Mouse (Mus musculus): Measurements from ENCODE around the gene Tmem120b. TPM values are rescaled to one million over a fixed set of nuclear protein-coding genes. Genes with fewer than 3 reads are reported as not detected.

The Tmem120b gene
- total and polyA plus RNA-seq, 2 experiments from 2014 or later: 8.7 to 11.1 TPM

GRCm38 (mm10) chr5:123133784-123134143 is 65.5 kb downstream of the Tmem120b start:
- Histone ChIP-seq H3K4me3 (ENCODE audit: low read depth, low read length) (no peak overlapping the region), H3K9me3 (replicated peaks; ENCODE audit: control insufficient read depth, low read length) (no peaks in the 10 kb centered on the region), H3K36me3 (replicated peaks; ENCODE audit: control insufficient read depth, insufficient read depth, low read length) (no peaks in the 10 kb centered on the region), H3K4me2 (ENCODE audit: low read depth, low read length) (peak overlapping the region; percentile 98), H3K4me1 (ENCODE audit: control insufficient read depth, insufficient read depth) (peaks cover 44% of the 10 kb centered on the region), H3K9ac (replicated peaks; ENCODE audit: low read depth, low read length) (no peak overlapping the region), H3K27me3 (ENCODE audit: control insufficient read depth, insufficient read depth, low read length) (no peaks in the 10 kb centered on the region), H3K27ac (ENCODE audit: low read depth) (peak overlapping the region; percentile 100)
- TF ChIP-seq EP300 (IDR thresholded peaks at IDR 0.05; ENCODE audit: low read depth) (no peak), CTCF (IDR thresholded peaks at IDR 0.05; ENCODE audit: low read depth) (no peak)
- WGBS: 38% methylated on average over 7 of the region's 7 CpGs
- ATAC-seq (ENCODE audit: insufficient read depth, low read depth) (no peak), DNase-seq (ENCODE audit: low spot score) (no peak)

- peak overlapping the region; percentile 98 for H3K4me2 ChIP-seq (ENCODE audit: low read depth, low read length)
- no peaks in the 10 kb centered on the region for H3K9me3 ChIP-seq (replicated peaks; ENCODE audit: control insufficient read depth, low read length)
- ATAC-seq (ENCODE audit: insufficient read depth, low read depth): peak; percentile 10
- peak overlapping the region; percentile 100 for H3K27ac ChIP-seq (ENCODE audit: low read depth)
- H3K9ac ChIP-seq (replicated peaks; ENCODE audit: low read depth, low read length): 0 out of 2 replicates have a peak overlapping the region, but pooled peaks have one; percentile 22
- H3K4me3 ChIP-seq (ENCODE audit: low read depth, low read length): peak overlapping the region; percentile 92; the same call in 1 of the 2 replicates
- no peaks in the 10 kb centered on the region for H3K27me3 ChIP-seq (ENCODE audit: control insufficient read depth, insufficient read depth, low read length)
- DNase-seq (ENCODE audit: low spot score): peak; percentile 92
- H3K36me3 ChIP-seq (replicated peaks; ENCODE audit: control insufficient read depth, insufficient read depth, low read length): no peaks in the 10 kb centered on the region
- 0 out of 2 replicates have a peak, but pooled peaks have one; percentile 55 for TF ChIP-seq EP300 (IDR thresholded peaks at IDR 0.05; ENCODE audit: low read depth)
- no peak for TF ChIP-seq CTCF (IDR thresholded peaks at IDR 0.05; ENCODE audit: low read depth)
- peaks cover 44% of the 10 kb centered on the region for H3K4me1 ChIP-seq (ENCODE audit: control insufficient read depth, insufficient read depth)
- 3% methylated on average over 13 of the region's 13 CpGs for WGBS
Measured at GRCm38 (mm10) chr5:123134186-123134874, 66.1 kb downstream of the Tmem120b start.

GRCm38 (mm10) chr5:123134875-123135382 is 66.7 kb downstream of the Tmem120b start:
- H3K27ac ChIP-seq (ENCODE audit: low read depth): peak overlapping the region; percentile 100
- DNase-seq (ENCODE audit: low spot score): no peak
- no peaks in the 10 kb centered on the region for H3K27me3 ChIP-seq (ENCODE audit: control insufficient read depth, insufficient read depth, low read length)
- no peak for TF ChIP-seq CTCF (IDR thresholded peaks at IDR 0.05; ENCODE audit: low read depth)
- TF ChIP-seq EP300 (IDR thresholded peaks at IDR 0.05; ENCODE audit: low read depth): 0 out of 2 replicates have a peak, but pooled peaks have one; percentile 8
- H3K4me3 ChIP-seq (ENCODE audit: low read depth, low read length): peak overlapping the region; percentile 92
- peaks cover 44% of the 10 kb centered on the region for H3K4me1 ChIP-seq (ENCODE audit: control insufficient read depth, insufficient read depth)
- H3K9me3 ChIP-seq (replicated peaks; ENCODE audit: control insufficient read depth, low read length): no peaks in the 10 kb centered on the region
- 16% methylated on average over 8 of the region's 8 CpGs for WGBS
- H3K4me2 ChIP-seq (ENCODE audit: low read depth, low read length): peak overlapping the region; percentile 98
- no peak for ATAC-seq (ENCODE audit: insufficient read depth, low read depth)
- peak overlapping the region; percentile 39 for H3K9ac ChIP-seq (replicated peaks; ENCODE audit: low read depth, low read length)
- no peaks in the 10 kb centered on the region for H3K36me3 ChIP-seq (replicated peaks; ENCODE audit: control insufficient read depth, insufficient read depth, low read length)

- peak; percentile 59 for ATAC-seq (ENCODE audit: insufficient read depth, low read depth)
- WGBS: 2% methylated on average over 30 of the region's 30 CpGs
Measured at GRCm38 (mm10) chr5:123135471-123136360, 67.5 kb downstream of the Tmem120b start.

GRCm38 (mm10) chr5:123136361-123137043 is 68.3 kb downstream of the Tmem120b start:
- Histone ChIP-seq H3K4me1 (ENCODE audit: control insufficient read depth, insufficient read depth) (peaks cover 44% of the 10 kb centered on the region), H3K9me3 (replicated peaks; ENCODE audit: control insufficient read depth, low read length) (no peaks in the 10 kb centered on the region), H3K36me3 (replicated peaks; ENCODE audit: control insufficient read depth, insufficient read depth, low read length) (no peaks in the 10 kb centered on the region), H3K4me3 (ENCODE audit: low read depth, low read length) (peak overlapping the region; percentile 92), H3K27ac (ENCODE audit: low read depth) (peak overlapping the region; percentile 100), H3K4me2 (ENCODE audit: low read depth, low read length) (peak overlapping the region; percentile 98), H3K27me3 (ENCODE audit: control insufficient read depth, insufficient read depth, low read length) (no peaks in the 10 kb centered on the region), H3K9ac (replicated peaks; ENCODE audit: low read depth, low read length) (peak overlapping the region; percentile 95)
- TF ChIP-seq EP300 (IDR thresholded peaks at IDR 0.05; ENCODE audit: low read depth) (peak; percentile 80; the same call in 1 of the 2 replicates), CTCF (IDR thresholded peaks at IDR 0.05; ENCODE audit: low read depth) (no peak)
- under 1% methylated on average over 13 of the region's 13 CpGs for WGBS
- ATAC-seq (ENCODE audit: insufficient read depth, low read depth): peak; percentile 57
- peak; percentile 96 for DNase-seq (ENCODE audit: low spot score)

More at GRCm38 (mm10) chr5:123135471-123136360, 67.5 kb downstream of the Tmem120b start:
- Histone ChIP-seq H3K4me3 (ENCODE audit: low read depth, low read length) (peak overlapping the region; percentile 92), H3K27ac (ENCODE audit: low read depth) (peak overlapping the region; percentile 100), H3K9ac (replicated peaks; ENCODE audit: low read depth, low read length) (peak overlapping the region; percentile 62), H3K4me1 (ENCODE audit: control insufficient read depth, insufficient read depth) (peaks cover 44% of the 10 kb centered on the region), H3K4me2 (ENCODE audit: low read depth, low read length) (peak overlapping the region; percentile 98), H3K27me3 (ENCODE audit: control insufficient read depth, insufficient read depth, low read length) (no peaks in the 10 kb centered on the region), H3K9me3 (replicated peaks; ENCODE audit: control insufficient read depth, low read length) (no peaks in the 10 kb centered on the region), H3K36me3 (replicated peaks; ENCODE audit: control insufficient read depth, insufficient read depth, low read length) (no peaks in the 10 kb centered on the region)
- DNase-seq (ENCODE audit: low spot score): peak; percentile 97
- TF ChIP-seq CTCF (IDR thresholded peaks at IDR 0.05; ENCODE audit: low read depth): no peak
- peak; percentile 48 for TF ChIP-seq EP300 (IDR thresholded peaks at IDR 0.05; ENCODE audit: low read depth)
